Mouse (Mus musculus): ENCODE measurements at regions not wholly inside any gene's neighbourhood (a gene's known extent, or its start where the extent isn't known, plus 50 kb on each side); places are given as distances from the start of the nearest gene placed in this dataset.

GRCm38 (mm10) chr4:30809798-30810197 is 1154.1 kb upstream of the Map3k7 start:
- no peak for TF ChIP-seq EP300 (optimal IDR thresholded peaks at IDR 0.05)
- no peak for TF ChIP-seq CTCF (IDR thresholded peaks at IDR 0.05; ENCODE audit: low read depth)
